Mouse (Mus musculus) hindbrain, embryonic 10.5 days (tissue): Measurements from ENCODE around the gene Kdm2b. TPM values are rescaled to one million over a fixed set of nuclear protein-coding genes. Genes with fewer than 3 reads are reported as not detected.

ENCODE experiments used
- DNase-seq: peaks from one replicate; pipeline ENCODE4 v3.0.0-alpha.2; 2017; ENCODE audit warnings: low spot score
- H3K27ac ChIP-seq: fragments of 300-500 bp; sonication (generic); 2 replicates; pipeline ENCODE4 v1.5.1; 2016; ENCODE audit warnings: mild to moderate bottlenecking, moderate library complexity
- H3K27me3 ChIP-seq: fragments of 300-500 bp; sonication (generic); 2 replicates; pipeline ENCODE4 v1.6.1; 2016; ENCODE audit warnings: mild to moderate bottlenecking; ENCODE audit not compliant: poor library complexity, insufficient read depth, severe bottlenecking
- H3K36me3 ChIP-seq: fragments of 300-500 bp; sonication (generic); 2 replicates; pipeline ENCODE4 v1.6.1; 2016; ENCODE audit warnings: mild to moderate bottlenecking, moderate library complexity
- H3K4me1 ChIP-seq: fragments of 300-500 bp; sonication (generic); replicated peaks from 2 replicates; pipeline ENCODE4 v1.6.1; 2016; ENCODE audit warnings: mild to moderate bottlenecking
- H3K4me3 ChIP-seq: fragments of 300-500 bp; sonication (generic); 2 replicates; pipeline ENCODE4 v1.5.1; 2016; ENCODE audit warnings: mild to moderate bottlenecking, moderate library complexity
- H3K9me3 ChIP-seq: fragments of 300-500 bp; sonication (generic); 2 replicates; pipeline ENCODE4 v1.6.1; 2016; ENCODE audit warnings: mild to moderate bottlenecking, moderate library complexity
- WGBS: fragments of 180-500 bp; shearing (Covaris S2); methylation state at CpG from one replicate; pipeline ENCODE4 v1.1.7; 2016; 5-methylcytosine and 5-hydroxymethylcytosine counted together
- polyA plus RNA-seq: library from polyadenylated mRNA; unstranded; fragments of >200 nt; fragmentation: Nextera tagmentation; extraction: Ambion mirVana; gene quantifications from 2 replicates; pipeline ENCODE4 v1.2.1, GENCODE M21; 2016

Kdm2b gene
- polyA plus RNA-seq, 1 experiment from 2014 or later, result 92.4 TPM

- no peak for DNase-seq
- no peak overlapping the region; the same call in 1 of the 2 replicates for H3K27ac ChIP-seq
- peaks cover 10% of the 10 kb centered on the region for H3K4me1 ChIP-seq
- peaks cover 4% of the 10 kb centered on the region; the same call in 1 of the 2 replicates for H3K27me3 ChIP-seq
- no peak overlapping the region for H3K4me3 ChIP-seq
- H3K36me3 ChIP-seq, result peaks cover 52% of the 10 kb centered on the region
- WGBS, result 88% methylated on average over 11 of the region's 11 CpGs
- no peaks in the 10 kb centered on the region for H3K9me3 ChIP-seq
These were observed 30.2 kb downstream of the Kdm2b start for GRCm38 (mm10) chr5:122959391-122959790.

- peak overlapping the region; percentile 29; the same call in 1 of the 2 replicates for H3K27ac ChIP-seq
- peaks cover 28% of the 10 kb centered on the region for H3K4me1 ChIP-seq
- no peak overlapping the region for H3K4me3 ChIP-seq
- 78% methylated on average over 3 of the region's 3 CpGs for WGBS
- peaks cover 38% of the 10 kb centered on the region for H3K27me3 ChIP-seq
- H3K36me3 ChIP-seq, result peaks cover 39% of the 10 kb centered on the region
- no peak for DNase-seq
- H3K9me3 ChIP-seq, result no peaks in the 10 kb centered on the region
These were observed 33.6 kb downstream of the Kdm2b start for GRCm38 (mm10) chr5:122956059-122956458.

GRCm38 (mm10) chr5:122951913-122952641, 37.5 kb downstream of the Kdm2b start:
- peak overlapping the region; percentile 82 for H3K27ac ChIP-seq
- peak; percentile 42 for DNase-seq
- H3K9me3 ChIP-seq, result no peaks in the 10 kb centered on the region
- WGBS, result 5% methylated on average over 59 of the region's 59 CpGs
- H3K4me1 ChIP-seq, result peaks cover 32% of the 10 kb centered on the region
- H3K36me3 ChIP-seq, result peaks cover 28% of the 10 kb centered on the region
- peak overlapping the region; percentile 56 for H3K4me3 ChIP-seq
- H3K27me3 ChIP-seq, result peaks cover 46% of the 10 kb centered on the region

GRCm38 (mm10) chr5:122951056-122951912, 38.3 kb downstream of the Kdm2b start:
- H3K9me3 ChIP-seq, result no peaks in the 10 kb centered on the region
- WGBS, result 9% methylated on average over 30 of the region's 30 CpGs
- H3K27ac ChIP-seq, result peak overlapping the region; percentile 82
- H3K36me3 ChIP-seq, result peaks cover 34% of the 10 kb centered on the region
- peaks cover 30% of the 10 kb centered on the region for H3K4me1 ChIP-seq
- DNase-seq, result peak; percentile 51
- H3K4me3 ChIP-seq, result peak overlapping the region; percentile 56
- H3K27me3 ChIP-seq, result peaks cover 46% of the 10 kb centered on the region

- no peaks in the 10 kb centered on the region for H3K9me3 ChIP-seq
- peaks cover 46% of the 10 kb centered on the region for H3K27me3 ChIP-seq
- peak overlapping the region; percentile 56 for H3K4me3 ChIP-seq
- H3K36me3 ChIP-seq, result peaks cover 42% of the 10 kb centered on the region
- WGBS, result 25% methylated on average over 23 of the region's 23 CpGs
- peak overlapping the region; percentile 50; the same call in 1 of the 2 replicates for H3K27ac ChIP-seq
- peak; percentile 73 for DNase-seq
- H3K4me1 ChIP-seq, result peaks cover 30% of the 10 kb centered on the region
These were observed 39.2 kb downstream of the Kdm2b start for GRCm38 (mm10) chr5:122950329-122950953.

- Histone ChIP-seq H3K4me3 (no peak overlapping the region), H3K27me3 (peaks cover 39% of the 10 kb centered on the region), H3K9me3 (no peaks in the 10 kb centered on the region), H3K4me1 (peaks cover 30% of the 10 kb centered on the region), H3K27ac (no peak overlapping the region), H3K36me3 (peaks cover 51% of the 10 kb centered on the region)
- WGBS, result 86% methylated on average over 8 of the region's 8 CpGs
- DNase-seq, result no peak
These were observed 40.5 kb downstream of the Kdm2b start for GRCm38 (mm10) chr5:122949101-122949500.

- Histone ChIP-seq H3K27me3 (peaks cover 24% of the 10 kb centered on the region), H3K27ac (no peak overlapping the region), H3K9me3 (no peaks in the 10 kb centered on the region), H3K36me3 (peaks cover 66% of the 10 kb centered on the region), H3K4me3 (no peak overlapping the region), H3K4me1 (peaks cover 31% of the 10 kb centered on the region)
- no peak for DNase-seq
- WGBS, result 87% methylated on average over 12 of the region's 12 CpGs
These were observed 42.1 kb downstream of the Kdm2b start for GRCm38 (mm10) chr5:122947534-122947933.

- Histone ChIP-seq H3K4me1 (0 out of 2 replicates have a peak, but pooled peaks cover 5% of the 10 kb centered on the region), H3K36me3 (peaks cover 94% of the 10 kb centered on the region), H3K27me3 (no peaks in the 10 kb centered on the region), H3K4me3 (no peak overlapping the region), H3K9me3 (no peaks in the 10 kb centered on the region), H3K27ac (no peak overlapping the region)
- 90% methylated on average over 3 of the region's 3 CpGs for WGBS
- no peak for DNase-seq
These were observed 50.9 kb downstream of the Kdm2b start for GRCm38 (mm10) chr5:122938676-122939075.

- 85% methylated on average over 4 of the region's 4 CpGs for WGBS
- Histone ChIP-seq H3K4me1 (0 out of 2 replicates have a peak, but pooled peaks cover 3% of the 10 kb centered on the region), H3K27me3 (no peaks in the 10 kb centered on the region)
These were observed 51.6 kb downstream of the Kdm2b start for GRCm38 (mm10) chr5:122937958-122938540.

GRCm38 (mm10) chr5:122937031-122937430, 52.6 kb downstream of the Kdm2b start:
- no peak overlapping the region for H3K4me3 ChIP-seq
- peaks cover 94% of the 10 kb centered on the region for H3K36me3 ChIP-seq
- H3K27me3 ChIP-seq, result no peaks in the 10 kb centered on the region
- 94% methylated on average over 6 of the region's 6 CpGs for WGBS
- DNase-seq, result no peak
- no peaks in the 10 kb centered on the region for H3K9me3 ChIP-seq
- no peak overlapping the region for H3K27ac ChIP-seq
- H3K4me1 ChIP-seq, result 0 out of 2 replicates have a peak, but pooled peaks cover 3% of the 10 kb centered on the region

More at GRCm38 (mm10) chr5:122937958-122938540, 51.6 kb downstream of the Kdm2b start:
- Histone ChIP-seq H3K36me3 (peaks cover 94% of the 10 kb centered on the region), H3K4me3 (no peak overlapping the region), H3K9me3 (no peaks in the 10 kb centered on the region), H3K27ac (no peak overlapping the region)
- DNase-seq, result no peak

GRCm38 (mm10) chr5:122935810-122936209, 53.8 kb downstream of the Kdm2b start:
- H3K27ac ChIP-seq, result no peak overlapping the region
- no peak overlapping the region for H3K4me3 ChIP-seq
- peaks cover 94% of the 10 kb centered on the region for H3K36me3 ChIP-seq
- WGBS, result 93% methylated on average over 4 of the region's 4 CpGs
- H3K4me1 ChIP-seq, result 0 out of 2 replicates have a peak, but pooled peaks cover 3% of the 10 kb centered on the region
- H3K9me3 ChIP-seq, result no peaks in the 10 kb centered on the region
- H3K27me3 ChIP-seq, result no peaks in the 10 kb centered on the region
- DNase-seq, result no peak

GRCm38 (mm10) chr5:122930991-122931390, 58.6 kb downstream of the Kdm2b start:
- H3K36me3 ChIP-seq, result peaks cover 73% of the 10 kb centered on the region
- H3K4me3 ChIP-seq, result no peak overlapping the region
- H3K9me3 ChIP-seq, result no peaks in the 10 kb centered on the region
- DNase-seq, result no peak
- 94% methylated on average over 7 of the region's 7 CpGs for WGBS
- H3K27ac ChIP-seq, result no peak overlapping the region
- H3K27me3 ChIP-seq, result no peaks in the 10 kb centered on the region
- peaks cover 4% of the 10 kb centered on the region; the same call in 1 of the 2 replicates for H3K4me1 ChIP-seq
